Mouse (Mus musculus): ENCODE results near the gene Ubb.

- no peak for TF ChIP-seq CTCF (IDR thresholded peaks at IDR 0.05; ENCODE audit: borderline replicate concordance, insufficient read depth, low read length)
- no peak for TF ChIP-seq POLR2A (IDR thresholded peaks at IDR 0.05; ENCODE audit: low read depth, low read length)
Observed at GRCm38 (mm10) chr11:62512529-62513080, 38.4 kb upstream of the Ubb start.
